Comparison of ENCODE assay signal across 32 mouse cellular contexts in genomic region chr9:77035361-77035760, GRCm38 (mm10). TPM values are rescaled to one million over a fixed set of nuclear protein-coding genes. Genes with fewer than 3 reads are reported as not detected.
"Had no signal": no experiment of that assay in that cellular context is flagged by ENCODE, and none has a peak within 500 bp of the region (broad histone marks: within the 10 kb centered on the region; RNA-seq: fewer than 3 reads in every experiment).

No protein-coding gene starts in this region.

- H3K9ac ChIP-seq: hindbrain, embryonic 12.5 days; hindbrain, embryonic 14.5 days; intestine, embryonic 15.5 days; limb, embryonic 13.5 days; limb, embryonic 15.5 days; liver, embryonic 12.5 days; liver, embryonic 14.5 days had no signal

- H3K27ac ChIP-seq: gastrocnemius, adult 2 months; hindbrain, embryonic 10.5 days; hindbrain, embryonic 12.5 days; hindbrain, embryonic 14.5 days; intestine, embryonic 15.5 days; layer of hippocampus, adult 2 months; left cerebral cortex, adult 2 months; limb, embryonic 13.5 days; limb, embryonic 15.5 days; liver, embryonic 12.5 days; liver, embryonic 14.5 days had no signal

- H3K27me3 ChIP-seq: hindbrain, embryonic 12.5 days; intestine, embryonic 15.5 days; limb, embryonic 13.5 days; limb, embryonic 15.5 days; liver, embryonic 12.5 days had no signal

- H3K9me3 ChIP-seq: hindbrain, embryonic 10.5 days; hindbrain, embryonic 12.5 days; intestine, embryonic 15.5 days; limb, embryonic 13.5 days; limb, embryonic 15.5 days; liver, embryonic 12.5 days had no signal

- H3K4me2 ChIP-seq: heart, embryonic 11.5 days; hindbrain, embryonic 12.5 days; hindbrain, embryonic 14.5 days; intestine, embryonic 15.5 days; limb, embryonic 13.5 days; limb, embryonic 15.5 days; liver, embryonic 12.5 days had no signal

- DNase-seq: gastrocnemius, adult 2 months; gastrocnemius, postnatal 10 days; gastrocnemius, postnatal 25 days; heart, adult 18-20 months; kidney, adult 18-20 months; kidney, adult 8-10 months; kidney, postnatal 10 days; kidney, postnatal 25 days; kidney, postnatal 4 days; left cerebral cortex, postnatal 4 days had no signal

- H3K4me3 ChIP-seq: gastrocnemius, adult 2 months; hindbrain, embryonic 10.5 days; hindbrain, embryonic 12.5 days; intestine, embryonic 15.5 days; layer of hippocampus, adult 2 months; left cerebral cortex, adult 2 months; limb, embryonic 13.5 days; limb, embryonic 15.5 days; liver, embryonic 12.5 days had no signal

- ATAC-seq: hindbrain, embryonic 16.5 days; inflammation-experienced regulatory T-cells, adult 6 months; intestine, embryonic 15.5 days; intestine, postnatal 0 days; liver, embryonic 12.5 days had no signal

- H3K36me3 ChIP-seq: hindbrain, embryonic 10.5 days; hindbrain, embryonic 12.5 days; intestine, embryonic 15.5 days; limb, embryonic 13.5 days; limb, embryonic 15.5 days; liver, embryonic 12.5 days had no signal

- H3K4me1 ChIP-seq: hindbrain, embryonic 10.5 days; hindbrain, embryonic 12.5 days; intestine, embryonic 15.5 days; limb, embryonic 15.5 days; liver, embryonic 12.5 days had no signal

RNA-seq across cellular contexts. Expression of gene Tinag, which starts 10.2 kb away (rescaled TPM):
- total RNA-seq: gastrocnemius, adult 2 months; gastrocnemius, postnatal 10 days; gastrocnemius, postnatal 4 days; granulocyte monocyte progenitor cell, adult 5-6 weeks; heart, adult 18-20 months; heart, postnatal 10 days; heart, postnatal 25 days; layer of hippocampus, adult 2 months; layer of hippocampus, postnatal 10 days; layer of hippocampus, postnatal 25 days; left cerebral cortex, postnatal 10 days; liver, adult 2 months had no signal
- polyA plus RNA-seq: heart, embryonic 11.5 days; hindbrain, embryonic 14.5 days; inflammation-experienced regulatory T-cells, adult 6 months; liver, adult 2 months; liver, embryonic 12.5 days had no signal
